Mouse (Mus musculus): ENCODE measurements at regions not wholly inside any gene's neighbourhood (a gene's known extent, or its start where the extent isn't known, plus 50 kb on each side); places are given as distances from the start of the nearest gene placed in this dataset.

- TF ChIP-seq POLR2A (IDR thresholded peaks at IDR 0.05; ENCODE audit: low read depth, low read length) (no peak), CTCF (IDR thresholded peaks at IDR 0.05; ENCODE audit: extremely low read depth, insufficient read length, insufficient replicate concordance, low read depth, low read length) (no peak)
These were observed 81.2 kb downstream of the Fasl start for GRCm38 (mm10) chr1:161707049-161707448.
